ENCODE assay signal across 8 mouse cellular contexts in the genomic region with DNA sequence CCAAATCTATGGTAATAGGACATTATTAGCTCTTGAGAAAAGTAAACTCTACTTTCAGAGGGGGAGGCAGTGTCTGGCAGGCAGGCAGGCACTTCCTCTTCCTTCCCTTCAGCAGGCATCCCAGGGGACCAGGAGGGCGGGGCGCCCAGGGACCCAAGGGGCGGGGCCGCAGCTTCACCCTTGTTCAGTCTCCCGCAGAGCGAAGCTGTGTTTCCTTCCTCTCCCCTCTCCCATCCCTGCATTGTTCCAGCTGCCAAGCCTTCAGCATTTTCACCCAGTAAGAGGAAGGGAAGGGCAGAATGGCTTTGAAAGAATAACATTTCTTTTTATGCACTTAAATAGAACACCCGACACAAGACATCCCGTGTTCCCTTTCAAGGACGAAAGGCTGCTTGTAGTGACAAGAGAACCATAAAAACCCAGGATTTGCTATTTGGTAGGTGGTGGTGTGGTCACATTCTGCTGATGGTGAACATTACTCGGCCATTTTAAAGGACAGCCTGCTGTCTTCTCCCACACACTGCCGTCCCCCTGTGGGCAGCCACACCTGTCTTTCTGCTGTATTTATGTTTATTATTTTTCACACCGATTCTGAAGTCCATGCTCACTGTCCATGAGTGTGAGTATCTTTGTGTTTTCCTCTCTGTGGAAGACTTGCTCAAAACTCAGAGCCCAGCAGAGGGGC.
DNase-seq lines count a peak whose midpoint lies in the region; ATAC-seq lines count a peak whose summit lies in the region.

No protein-coding gene starts in this region.

- peak overlapping the region; percentile 56 for H3K27ac ChIP-seq in forebrain, embryonic 10.5 days
- peak overlapping the region; percentile 28 to 86 for H3K27ac ChIP-seq in heart, embryonic 14.5 days (replicated peaks in 1 of 2; ENCODE audit: control insufficient read depth in 1 of 2, insufficient read depth in 1 of 2, low read depth in 2 of 2, low read length in 2 of 2)
- H3K27ac ChIP-seq in liver, embryonic 13.5 days: no peak overlapping the region
- peak overlapping the region; percentile 68 for H3K27ac ChIP-seq in stomach, embryonic 16.5 days (ENCODE audit: low read length)

- peak overlapping the region; percentile 14; the same call in 1 of the 2 replicates for H3K9ac ChIP-seq in heart, embryonic 14.5 days (ENCODE audit: low read length)
- no peak overlapping the region for H3K9ac ChIP-seq in liver, embryonic 13.5 days
- H3K9ac ChIP-seq in stomach, embryonic 16.5 days (ENCODE audit: low read length): peak overlapping the region; percentile 31; the same call in 1 of the 2 replicates

- H3K4me2 ChIP-seq in heart, embryonic 14.5 days (ENCODE audit: low read length): peak overlapping the region; percentile 41
- H3K4me2 ChIP-seq in liver, embryonic 13.5 days: peak overlapping the region; percentile 26
- H3K4me2 ChIP-seq in stomach, embryonic 16.5 days (ENCODE audit: low read depth, low read length): peak overlapping the region; percentile 49

- ATAC-seq in heart, embryonic 14.5 days (ENCODE audit: insufficient number of reproducible peaks, insufficient read depth, low FRiP score, low read depth): peak; percentile 78
- peak; percentile 50; the same call in 1 of the 2 replicates for ATAC-seq in liver, embryonic 13.5 days (ENCODE audit: low read depth)
- peak; percentile 95 for ATAC-seq in stomach, embryonic 16.5 days (ENCODE audit: insufficient read depth, low FRiP score)

- H3K27me3 ChIP-seq in forebrain, embryonic 10.5 days (ENCODE audit: poor library complexity, severe bottlenecking): no peaks in the 10 kb centered on the region
- H3K27me3 ChIP-seq in heart, embryonic 14.5 days (ENCODE audit: control insufficient read depth, insufficient read depth, low read length): no peaks in the 10 kb centered on the region
- 0 out of 2 replicates have a peak, but pooled peaks cover 3% of the 10 kb centered on the region for H3K27me3 ChIP-seq in liver, embryonic 13.5 days
- no peaks in the 10 kb centered on the region for H3K27me3 ChIP-seq in stomach, embryonic 16.5 days (ENCODE audit: control insufficient read depth, insufficient read depth, low read length)

- H3K4me1 ChIP-seq in forebrain, embryonic 10.5 days: peaks cover 47% of the 10 kb centered on the region
- H3K4me1 ChIP-seq in heart, embryonic 14.5 days (ENCODE audit: control insufficient read depth in 2 of 2, insufficient read depth in 2 of 2, low read length in 2 of 2): peaks cover 20 to 47% of the 10 kb centered on the region in 2 experiments
- peaks cover 3% of the 10 kb centered on the region; the same call in 1 of the 2 replicates for H3K4me1 ChIP-seq in liver, embryonic 13.5 days (replicated peaks)
- H3K4me1 ChIP-seq in stomach, embryonic 16.5 days (ENCODE audit: control insufficient read depth, insufficient read depth, low read length): peaks cover 12% of the 10 kb centered on the region; the same call in 1 of the 2 replicates

- no peaks in the 10 kb centered on the region for H3K9me3 ChIP-seq in forebrain, embryonic 10.5 days
- no peaks in the 10 kb centered on the region for H3K9me3 ChIP-seq in heart, embryonic 14.5 days (ENCODE audit: control insufficient read depth, low read length)
- no peaks in the 10 kb centered on the region for H3K9me3 ChIP-seq in liver, embryonic 13.5 days (replicated peaks)
- H3K9me3 ChIP-seq in stomach, embryonic 16.5 days (replicated peaks; ENCODE audit: control insufficient read depth, low read length): no peaks in the 10 kb centered on the region

- H3K4me3 ChIP-seq in forebrain, embryonic 10.5 days: peak overlapping the region; percentile 29; the same call in 1 of the 2 replicates
- H3K4me3 ChIP-seq in heart, embryonic 14.5 days (ENCODE audit: control insufficient read depth in 1 of 2, insufficient read depth in 1 of 2, low read depth in 1 of 2, low read length in 2 of 2): peak overlapping the region; percentile 6 to 8; a peak in 2 of 4 replicates
- no peak overlapping the region for H3K4me3 ChIP-seq in liver, embryonic 13.5 days (replicated peaks)
- peak overlapping the region; percentile 17 for H3K4me3 ChIP-seq in stomach, embryonic 16.5 days (replicated peaks; ENCODE audit: low read length)

- DNase-seq in 3134 (ENCODE audit: extremely low read depth, insufficient read length, low spot score): peak; percentile 97
- peak; percentile 52 to 68 for DNase-seq in adrenal gland, postnatal 4 days (ENCODE audit: low spot score in 2 of 2)
- peak; percentile 26 for DNase-seq in forebrain, embryonic 10.5 days (ENCODE audit: extremely low spot score, low spot score)
- DNase-seq in kidney, postnatal 10 days: peak; percentile 96
- peak; percentile 23 for DNase-seq in liver, embryonic 13.5 days
- peak; percentile 60 for DNase-seq in neural tube, embryonic 10.5 days (ENCODE audit: extremely low spot score, low spot score)

- H3K36me3 ChIP-seq in forebrain, embryonic 10.5 days (replicated peaks): no peaks in the 10 kb centered on the region
- H3K36me3 ChIP-seq in heart, embryonic 14.5 days (ENCODE audit: control insufficient read depth, insufficient read depth, low read length): no peaks in the 10 kb centered on the region
- no peaks in the 10 kb centered on the region for H3K36me3 ChIP-seq in liver, embryonic 13.5 days
- H3K36me3 ChIP-seq in stomach, embryonic 16.5 days (ENCODE audit: control insufficient read depth, insufficient read depth, low read length): no peaks in the 10 kb centered on the region

- WGBS in forebrain, embryonic 10.5 days: 26% methylated on average over 12 of the region's 12 CpGs
- WGBS in heart, embryonic 14.5 days: 17% methylated on average over 12 of the region's 12 CpGs
- WGBS in liver, embryonic 13.5 days (ENCODE audit: insufficient replicate concordance): 10% methylated on average over 12 of the region's 12 CpGs
- 9% methylated on average over 12 of the region's 12 CpGs for WGBS in stomach, embryonic 16.5 days

Comparison
In these comparisons a context has a peak if more than half of its experiments do, and no peak if none do; other contexts are left out.
1. DNase-seq: peak in every context shown above with its lines; median percentile 97 in 3134; 96 in kidney, postnatal 10 days; 60 in adrenal gland, postnatal 4 days; 60 in neural tube, embryonic 10.5 days; 26 in forebrain, embryonic 10.5 days; 23 in liver, embryonic 13.5 days.